Mouse (Mus musculus) testis, adult 2 months (tissue): ENCODE measurements around the gene Hal. TPM values are rescaled to one million over a fixed set of nuclear protein-coding genes. Genes with fewer than 3 reads are reported as not detected.

Source experiments
- H3K27ac ChIP-seq: fragments of 200-500 bp; 2 replicates; pipeline ENCODE4 v1.5.1; 2012; ENCODE audit warnings: low read depth, low read length; ENCODE audit not compliant: control insufficient read depth, insufficient read depth
- H3K27me3 ChIP-seq: fragments of 200-500 bp; 2 replicates; pipeline ENCODE4 v1.6.1; 2012; ENCODE audit warnings: mild to moderate bottlenecking, low read length, moderate library complexity; ENCODE audit not compliant: control insufficient read depth, insufficient read depth
- H3K36me3 ChIP-seq: fragments of 200-500 bp; 2 replicates; pipeline ENCODE4 v1.6.1; 2012; ENCODE audit warnings: mild to moderate bottlenecking, low read length; ENCODE audit not compliant: control insufficient read depth, insufficient read depth
- H3K4me1 ChIP-seq: fragments of 200-500 bp; 2 replicates; pipeline ENCODE4 v1.6.1; 2012; ENCODE audit warnings: low read length; ENCODE audit not compliant: control insufficient read depth, insufficient read depth
- H3K4me3 ChIP-seq: fragments of 200-500 bp; 2 replicates; pipeline ENCODE4 v1.5.1; 2012; ENCODE audit warnings: low read depth, mild to moderate bottlenecking, low read length, moderate library complexity, mixed read lengths; ENCODE audit not compliant: control insufficient read depth
- CTCF ChIP-seq: fragments of 200-500 bp; IDR thresholded peaks from 2 replicates; pipeline ENCODE4 v1.5.1; 2012; ENCODE audit warnings: low read depth, mild to moderate bottlenecking, inconsistent platforms, low read length, moderate library complexity; ENCODE audit not compliant: control insufficient read depth, insufficient read depth, insufficient replicate concordance
- POLR2A ChIP-seq: fragments of 200-500 bp; IDR thresholded peaks from 2 replicates; pipeline ENCODE4 v1.6.1; 2012; ENCODE audit warnings: low read depth, mild to moderate bottlenecking, inconsistent platforms, low read length, moderate library complexity; ENCODE audit not compliant: control insufficient read depth
- polyA plus RNA-seq: library from polyadenylated mRNA; depleted of rRNA; stranded (reverse); fragments of >200 nt; gene quantifications from 2 replicates; pipeline ENCODE4 v1.2.3, GENCODE M21; 2012

Hal gene
- polyA plus RNA-seq, 1 experiment: 1.6 TPM

GRCm38 (mm10) chr10:93462692-93463382 is 25.7 kb upstream of the Hal start:
- TF ChIP-seq CTCF: no peak
- no peak for TF ChIP-seq POLR2A
- Histone ChIP-seq H3K4me3 (no peak overlapping the region), H3K36me3 (peaks cover 2% of the 10 kb centered on the region), H3K27ac (no peak overlapping the region), H3K27me3 (no peaks in the 10 kb centered on the region), H3K4me1 (no peaks in the 10 kb centered on the region)

- Histone ChIP-seq H3K4me3 (no peak overlapping the region), H3K36me3 (peaks cover 2% of the 10 kb centered on the region)
- no peak for TF ChIP-seq CTCF
- TF ChIP-seq POLR2A: no peak
Observed at GRCm38 (mm10) chr10:93463611-93464010, 25.0 kb upstream of the Hal start.

GRCm38 (mm10) chr10:93467259-93467658 is 21.3 kb upstream of the Hal start:
- H3K4me1 ChIP-seq: no peaks in the 10 kb centered on the region
- no peak overlapping the region for H3K4me3 ChIP-seq
- H3K36me3 ChIP-seq: no peaks in the 10 kb centered on the region; the same call in 1 of the 2 replicates
- H3K27me3 ChIP-seq: no peaks in the 10 kb centered on the region
- H3K27ac ChIP-seq: no peak overlapping the region
- TF ChIP-seq POLR2A (no peak), CTCF (no peak)

More at GRCm38 (mm10) chr10:93463611-93464010, 25.0 kb upstream of the Hal start:
- H3K27me3 ChIP-seq: no peaks in the 10 kb centered on the region
- no peak overlapping the region for H3K27ac ChIP-seq
- H3K4me1 ChIP-seq: no peaks in the 10 kb centered on the region

GRCm38 (mm10) chr10:93467791-93468190 is 20.8 kb upstream of the Hal start:
- Histone ChIP-seq H3K27ac (no peak overlapping the region), H3K36me3 (no peaks in the 10 kb centered on the region; the same call in 1 of the 2 replicates)
- TF ChIP-seq CTCF (no peak), POLR2A (no peak)

GRCm38 (mm10) chr10:93471415-93471814 is 17.2 kb upstream of the Hal start:
- TF ChIP-seq CTCF: peak; percentile 73; the same call in 1 of the 2 replicates
- no peak for TF ChIP-seq POLR2A
- Histone ChIP-seq H3K27me3 (no peaks in the 10 kb centered on the region), H3K4me3 (no peak overlapping the region), H3K4me1 (peaks cover 4% of the 10 kb centered on the region), H3K27ac (no peak overlapping the region), H3K36me3 (peaks cover 2% of the 10 kb centered on the region; the same call in 1 of the 2 replicates)

More at GRCm38 (mm10) chr10:93467791-93468190, 20.8 kb upstream of the Hal start:
- H3K4me3 ChIP-seq: no peak overlapping the region
- no peaks in the 10 kb centered on the region for H3K4me1 ChIP-seq
- no peaks in the 10 kb centered on the region for H3K27me3 ChIP-seq

GRCm38 (mm10) chr10:93484511-93484910 is 4.1 kb upstream of the Hal start:
- TF ChIP-seq CTCF (no peak), POLR2A (no peak)
- Histone ChIP-seq H3K4me1 (no peaks in the 10 kb centered on the region), H3K36me3 (no peaks in the 10 kb centered on the region), H3K27me3 (no peaks in the 10 kb centered on the region), H3K4me3 (no peak overlapping the region), H3K27ac (no peak overlapping the region)

- TF ChIP-seq CTCF (peak; percentile 55; the same call in 1 of the 2 replicates), POLR2A (no peak)
- H3K27me3 ChIP-seq: no peaks in the 10 kb centered on the region
Observed at GRCm38 (mm10) chr10:93485055-93485691, 3.4 kb upstream of the Hal start.

More at GRCm38 (mm10) chr10:93485055-93485691, 3.4 kb upstream of the Hal start:
- no peak overlapping the region for H3K27ac ChIP-seq
- no peaks in the 10 kb centered on the region for H3K4me1 ChIP-seq
- H3K36me3 ChIP-seq: no peaks in the 10 kb centered on the region
- no peak overlapping the region for H3K4me3 ChIP-seq
